Mouse (Mus musculus) C2C12 (cell line): ENCODE measurements around the gene Tmem121.

ENCODE experiments used
- CTCF ChIP-seq: IDR thresholded peaks from one replicate; pipeline ENCODE4 v1.5.1; 2011; ENCODE audit not compliant: control insufficient read depth, insufficient read depth, insufficient read length
- MAX ChIP-seq: IDR thresholded peaks from one replicate; pipeline ENCODE4 v1.6.1; 2011; ENCODE audit warnings: mild to moderate bottlenecking, control low read depth
- MYOD1 ChIP-seq: IDR thresholded peaks from one replicate; pipeline ENCODE4 v1.6.1; 2011; ENCODE audit warnings: low read depth; ENCODE audit not compliant: control insufficient read depth, insufficient read length
- MYOG ChIP-seq: IDR thresholded peaks from one replicate; pipeline ENCODE4 v1.6.1; 2011; ENCODE audit not compliant: control insufficient read depth, insufficient read length; ENCODE audit errors: extremely low read depth
- USF1 ChIP-seq: IDR thresholded peaks from one replicate; pipeline ENCODE4 v1.6.1; 2011; ENCODE audit warnings: low read depth, mild to moderate bottlenecking, control low read depth, moderate library complexity

- TF ChIP-seq CTCF: peak; percentile 10
- no peak for TF ChIP-seq MYOD1
- TF ChIP-seq MAX: no peak
- no peak for TF ChIP-seq USF1
- no peak for TF ChIP-seq MYOG
Observed at GRCm38 (mm10) chr12:113143164-113143563, 42.6 kb upstream of the Tmem121 start.
